Mouse (Mus musculus) erythroblast, embryonic 14.5 days (primary cell): ENCODE results near the gene Sptbn4. TPM values are rescaled to one million over a fixed set of nuclear protein-coding genes. Genes with fewer than 3 reads are reported as not detected.

Source experiments
- H3K27me3 ChIP-seq: 2 replicates; pipeline ENCODE4 v1.6.1; 2012; ENCODE audit warnings: inconsistent platforms; ENCODE audit not compliant: control insufficient read depth
- H3K36me3 ChIP-seq: 2 replicates; pipeline ENCODE4 v1.6.1; 2012; ENCODE audit warnings: mild to moderate bottlenecking, inconsistent platforms; ENCODE audit not compliant: control insufficient read depth
- H3K4me1 ChIP-seq: 2 replicates; pipeline ENCODE4 v1.6.1; 2012; ENCODE audit warnings: inconsistent platforms; ENCODE audit not compliant: control insufficient read depth
- H3K4me3 ChIP-seq: replicated peaks from 2 replicates; pipeline ENCODE3; 2012; ENCODE audit warnings: moderate library complexity, mild to moderate bottlenecking, inconsistent platforms
- H3K9me3 ChIP-seq: 2 replicates; pipeline ENCODE4 v1.6.1; 2012; ENCODE audit warnings: low read length, inconsistent platforms, mixed read lengths; ENCODE audit not compliant: control insufficient read depth
- GATA1 ChIP-seq: IDR thresholded peaks from 2 replicates; pipeline ENCODE4 v1.6.1; 2012; ENCODE audit warnings: low read length, inconsistent platforms, mixed read lengths
- TAL1 ChIP-seq: IDR thresholded peaks from 3 replicates; pipeline ENCODE4 v1.6.1; 2012; ENCODE audit warnings: low read length, inconsistent platforms, mixed read lengths
- polyA plus RNA-seq: library from polyadenylated mRNA; stranded (reverse); fragments of >175 nt; gene quantifications from 2 replicates; pipeline ENCODE4 v1.2.3, GENCODE M21; 2012

The Sptbn4 gene
- polyA plus RNA-seq, 1 experiment = 0.01 TPM

DNA sequence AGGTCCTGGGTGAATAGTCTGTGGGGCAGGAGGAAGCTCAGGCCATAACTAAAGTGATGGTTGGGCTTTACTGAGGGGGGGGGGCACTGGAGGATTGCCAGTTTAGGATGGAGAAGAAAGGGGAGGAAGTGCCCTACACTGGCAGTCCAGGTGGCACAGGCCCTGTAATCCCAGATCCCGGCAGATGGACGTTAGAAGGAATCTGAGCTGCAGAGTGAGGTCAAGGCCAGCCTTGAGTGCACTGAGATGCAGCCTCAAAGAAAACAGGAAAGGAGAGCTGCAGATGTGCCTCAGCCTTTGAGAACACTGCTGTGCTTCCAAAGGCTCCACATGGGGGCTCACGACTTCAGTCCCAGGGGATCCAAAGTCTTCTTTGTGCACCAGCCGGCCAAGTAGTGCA, 20.2 kb upstream of the Sptbn4 start:
- no peak overlapping the region for H3K4me3 ChIP-seq
- H3K27me3 ChIP-seq = no peaks in the 10 kb centered on the region
- H3K9me3 ChIP-seq = no peaks in the 10 kb centered on the region
- no peak for TF ChIP-seq GATA1
- TF ChIP-seq TAL1 = no peak
- H3K36me3 ChIP-seq = peaks cover 63% of the 10 kb centered on the region
- H3K4me1 ChIP-seq = peaks cover 29% of the 10 kb centered on the region

DNA sequence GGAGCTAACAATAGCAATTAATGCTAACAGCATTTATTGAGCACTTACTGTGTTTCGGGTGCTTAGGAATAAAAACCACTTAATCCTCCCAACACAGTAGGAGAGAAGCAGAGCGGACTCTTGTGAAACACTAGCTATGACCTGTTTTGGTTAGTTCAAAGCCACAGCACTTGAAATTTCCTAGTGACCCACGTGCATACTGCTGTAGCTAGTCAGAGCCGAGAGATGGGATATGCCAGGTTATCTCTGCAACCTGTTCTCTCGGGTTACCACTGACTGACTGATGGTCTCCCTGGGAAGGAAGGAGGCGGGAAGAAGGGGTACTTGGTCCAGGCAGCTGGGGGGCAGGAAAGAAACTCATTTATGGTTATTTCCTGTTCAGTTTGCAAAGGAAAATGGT, 13.0 kb upstream of the Sptbn4 start:
- Histone ChIP-seq H3K36me3 (peaks cover 100% of the 10 kb centered on the region), H3K4me1 (peaks cover 53% of the 10 kb centered on the region)

DNA sequence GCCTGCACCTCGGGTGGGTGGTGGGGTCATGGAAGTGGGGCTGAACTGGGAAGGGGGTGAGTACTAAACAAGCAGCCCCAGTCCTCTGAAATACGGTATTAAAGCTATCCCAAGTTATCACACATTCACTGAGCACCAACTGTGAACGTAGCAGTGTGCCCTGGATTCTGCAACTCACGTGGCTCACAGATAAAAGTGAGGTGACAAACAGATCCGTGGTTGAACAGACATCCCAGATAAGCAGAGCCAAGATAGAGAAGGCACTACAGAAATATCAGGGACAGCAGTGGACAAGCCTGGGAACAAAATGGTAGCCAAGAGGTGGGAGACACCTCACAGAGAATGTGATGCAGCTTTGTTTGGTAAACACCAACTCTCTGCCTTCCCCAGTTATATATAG, 12.2 kb upstream of the Sptbn4 start:
- Histone ChIP-seq H3K4me3 (no peak overlapping the region), H3K36me3 (peaks cover 100% of the 10 kb centered on the region), H3K9me3 (no peaks in the 10 kb centered on the region), H3K27me3 (no peaks in the 10 kb centered on the region), H3K4me1 (peaks cover 60% of the 10 kb centered on the region)
- no peak for TF ChIP-seq TAL1
- no peak for TF ChIP-seq GATA1

More for the DNA sequence above, 13.0 kb upstream of the Sptbn4 start:
- TF ChIP-seq TAL1 (no peak), GATA1 (no peak)
- Histone ChIP-seq H3K27me3 (no peaks in the 10 kb centered on the region), H3K9me3 (no peaks in the 10 kb centered on the region), H3K4me3 (no peak overlapping the region)

DNA sequence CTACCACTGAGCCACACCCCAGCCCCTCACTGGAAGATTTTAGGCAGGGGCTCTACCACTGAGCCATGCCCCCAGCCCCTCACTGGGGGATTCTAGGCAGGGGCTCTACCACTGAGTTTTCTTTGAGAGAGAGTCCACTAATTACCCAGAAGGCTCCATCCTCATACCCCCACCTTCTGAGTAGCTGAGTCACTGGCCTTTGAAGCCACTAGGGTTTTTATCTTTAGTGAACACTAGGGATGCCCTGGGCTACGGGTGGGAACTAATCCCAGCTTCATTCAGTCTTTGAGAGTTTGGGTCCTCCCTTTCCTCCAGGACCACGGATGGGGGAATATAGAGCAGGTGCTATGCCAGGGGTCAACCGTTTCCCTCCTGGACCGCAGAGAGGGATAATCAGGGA, 11.1 kb upstream of the Sptbn4 start:
- no peaks in the 10 kb centered on the region for H3K9me3 ChIP-seq
- H3K4me3 ChIP-seq = no peak overlapping the region
- TF ChIP-seq GATA1 = no peak
- TF ChIP-seq TAL1 = no peak
- H3K36me3 ChIP-seq = peaks cover 100% of the 10 kb centered on the region
- H3K27me3 ChIP-seq = no peaks in the 10 kb centered on the region
- H3K4me1 ChIP-seq = peaks cover 69% of the 10 kb centered on the region

DNA sequence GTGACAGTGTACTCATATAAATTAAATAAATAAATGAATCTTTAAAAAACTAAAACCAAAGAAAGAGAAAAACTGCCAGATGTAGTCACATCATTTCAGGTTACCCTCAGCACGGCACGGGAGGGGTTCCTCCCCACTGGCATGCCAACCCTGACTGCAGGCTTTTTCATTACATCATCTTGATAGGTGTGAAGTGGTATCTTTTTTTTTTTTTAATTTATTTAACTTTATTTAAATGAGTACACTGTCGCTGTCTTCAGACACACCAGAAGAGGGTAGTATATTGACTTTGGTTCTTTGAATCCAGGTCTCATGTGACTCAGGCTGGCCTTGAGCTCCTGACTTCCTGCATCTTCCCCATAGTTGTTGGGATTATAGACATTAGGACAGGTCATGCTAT, 7.8 kb upstream of the Sptbn4 start:
- no peak for TF ChIP-seq TAL1
- TF ChIP-seq GATA1 = no peak
- Histone ChIP-seq H3K4me1 (peaks cover 94% of the 10 kb centered on the region), H3K9me3 (no peaks in the 10 kb centered on the region), H3K36me3 (peaks cover 100% of the 10 kb centered on the region), H3K27me3 (no peaks in the 10 kb centered on the region), H3K4me3 (peak overlapping the region; percentile 28)

DNA sequence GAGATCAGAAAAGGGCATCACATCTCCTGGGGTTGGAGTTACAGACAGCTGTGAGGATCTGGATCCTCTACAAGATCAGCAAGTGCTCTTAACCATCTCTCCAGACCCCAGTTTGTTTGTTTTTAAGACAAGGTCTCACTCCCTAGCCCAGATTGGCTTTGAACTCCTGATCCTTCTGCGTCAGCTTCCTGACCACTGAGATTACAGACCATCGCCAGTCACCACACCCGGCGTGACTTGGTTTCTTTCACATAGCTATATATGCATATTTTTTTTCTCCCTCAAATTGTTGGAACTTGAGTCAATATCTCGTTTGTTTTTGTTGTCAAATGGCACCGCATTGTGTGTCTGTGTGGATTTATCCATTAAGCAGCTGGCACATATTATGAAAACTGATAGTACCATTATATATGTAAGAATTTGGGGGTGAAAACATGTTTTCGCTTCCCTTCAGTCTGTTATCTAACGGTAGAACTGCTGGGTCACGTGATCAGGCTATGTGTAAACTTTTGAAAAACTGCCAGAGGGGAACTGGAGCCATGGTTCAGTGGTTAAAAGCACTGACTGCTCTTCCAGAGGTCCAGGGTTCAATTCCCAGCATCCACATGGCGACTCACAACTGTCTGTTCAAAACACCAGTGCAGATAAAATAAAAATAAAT, 7.1 kb upstream of the Sptbn4 start:
- H3K36me3 ChIP-seq = peaks cover 100% of the 10 kb centered on the region
- peaks cover 97% of the 10 kb centered on the region for H3K4me1 ChIP-seq
- no peaks in the 10 kb centered on the region for H3K27me3 ChIP-seq
- TF ChIP-seq TAL1 (no peak), GATA1 (no peak)
- H3K9me3 ChIP-seq = no peaks in the 10 kb centered on the region
- H3K4me3 ChIP-seq = peak overlapping the region; percentile 42

DNA sequence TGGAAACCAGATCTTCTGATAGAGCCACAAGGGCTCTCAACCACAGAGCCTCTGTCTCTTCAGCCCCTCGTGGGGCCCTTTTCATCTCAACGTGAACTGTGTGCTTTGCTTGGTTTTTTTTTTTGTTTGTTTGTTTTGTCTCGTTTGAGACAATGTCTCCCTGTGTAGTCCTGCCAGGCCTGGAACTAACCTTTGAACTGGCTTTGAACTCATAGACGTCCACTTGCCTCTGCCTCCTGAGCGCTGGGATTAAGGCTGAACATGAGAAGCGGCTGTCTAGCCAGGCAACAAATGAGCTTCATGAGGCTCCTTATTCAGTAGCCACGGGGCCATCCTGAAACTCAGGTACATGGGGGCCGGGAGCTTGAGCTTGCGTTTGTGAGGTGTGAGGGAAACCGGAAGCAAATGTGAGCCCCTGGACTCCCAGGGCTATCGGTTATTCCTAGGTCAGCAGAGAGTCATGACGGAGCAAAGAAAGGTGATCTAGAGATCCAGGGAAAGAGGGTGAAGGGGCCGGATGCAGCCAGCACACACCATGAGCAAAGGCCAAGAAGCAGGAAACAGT, 4.8 kb upstream of the Sptbn4 start:
- H3K36me3 ChIP-seq = peaks cover 87% of the 10 kb centered on the region
- TF ChIP-seq TAL1 (no peak), GATA1 (no peak)
- H3K9me3 ChIP-seq = no peaks in the 10 kb centered on the region
- H3K4me1 ChIP-seq = peaks cover 80% of the 10 kb centered on the region
- H3K4me3 ChIP-seq = peak overlapping the region; percentile 70
- H3K27me3 ChIP-seq = peaks cover 2% of the 10 kb centered on the region

DNA sequence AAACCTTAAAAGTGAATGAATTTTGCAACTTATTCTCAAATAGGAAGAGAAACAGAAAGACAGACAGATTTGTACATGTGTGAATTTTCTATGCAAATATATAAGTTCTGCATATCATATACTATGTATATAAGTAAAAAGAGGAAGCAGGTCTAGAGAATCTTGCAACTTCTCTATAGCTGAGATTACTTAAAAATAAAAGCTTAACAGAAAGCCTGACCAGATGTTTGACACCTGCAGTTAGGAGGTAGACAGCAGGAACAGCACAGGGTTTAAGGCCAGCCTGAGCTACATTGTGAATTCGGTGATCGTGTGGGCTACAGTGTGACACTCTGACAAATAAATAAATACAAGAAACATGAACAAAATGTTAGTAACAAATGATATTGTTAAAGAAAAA, 3.9 kb upstream of the Sptbn4 start:
- Histone ChIP-seq H3K9me3 (peaks cover 2% of the 10 kb centered on the region; the same call in 1 of the 2 replicates), H3K27me3 (peaks cover 11% of the 10 kb centered on the region), H3K4me3 (peak overlapping the region; percentile 70), H3K4me1 (peaks cover 81% of the 10 kb centered on the region), H3K36me3 (peaks cover 78% of the 10 kb centered on the region)
- TF ChIP-seq GATA1 = no peak

DNA sequence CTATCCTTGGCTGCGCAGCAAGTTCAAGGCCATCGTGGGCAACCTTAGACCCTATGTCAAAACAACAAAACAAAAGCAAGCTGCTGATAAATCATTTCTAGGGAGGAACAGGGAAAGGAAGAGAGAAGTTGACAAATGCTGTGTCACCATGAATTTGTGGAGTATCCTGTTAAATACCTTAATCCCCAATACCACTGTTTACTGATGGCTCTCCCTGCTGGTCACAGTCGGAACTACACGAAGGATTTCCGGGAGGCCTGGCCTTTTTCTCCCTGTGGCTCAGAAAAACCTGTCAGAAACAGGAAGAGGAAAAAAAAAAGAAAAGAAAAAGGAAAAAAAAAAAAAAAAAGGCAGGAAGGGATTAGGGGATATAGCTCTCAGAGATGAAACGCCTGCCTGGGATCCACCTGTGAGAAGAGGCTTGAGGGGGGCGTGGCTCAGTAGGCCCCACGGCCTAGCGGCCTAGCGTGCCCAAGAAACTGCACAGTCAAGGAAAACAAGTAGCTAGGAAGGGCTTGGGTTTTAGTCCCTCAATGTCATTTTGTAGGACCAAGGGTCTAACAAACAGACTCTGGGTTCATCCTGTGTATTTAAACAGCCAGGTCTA, 1.9 kb upstream of the Sptbn4 start:
- Histone ChIP-seq H3K4me3 (peak overlapping the region; percentile 70), H3K27me3 (peaks cover 31% of the 10 kb centered on the region), H3K9me3 (peaks cover 12% of the 10 kb centered on the region; the same call in 1 of the 2 replicates), H3K36me3 (peaks cover 58% of the 10 kb centered on the region), H3K4me1 (peaks cover 67% of the 10 kb centered on the region)
- TF ChIP-seq TAL1 = no peak
- TF ChIP-seq GATA1 = no peak
